In the genomic region with DNA sequence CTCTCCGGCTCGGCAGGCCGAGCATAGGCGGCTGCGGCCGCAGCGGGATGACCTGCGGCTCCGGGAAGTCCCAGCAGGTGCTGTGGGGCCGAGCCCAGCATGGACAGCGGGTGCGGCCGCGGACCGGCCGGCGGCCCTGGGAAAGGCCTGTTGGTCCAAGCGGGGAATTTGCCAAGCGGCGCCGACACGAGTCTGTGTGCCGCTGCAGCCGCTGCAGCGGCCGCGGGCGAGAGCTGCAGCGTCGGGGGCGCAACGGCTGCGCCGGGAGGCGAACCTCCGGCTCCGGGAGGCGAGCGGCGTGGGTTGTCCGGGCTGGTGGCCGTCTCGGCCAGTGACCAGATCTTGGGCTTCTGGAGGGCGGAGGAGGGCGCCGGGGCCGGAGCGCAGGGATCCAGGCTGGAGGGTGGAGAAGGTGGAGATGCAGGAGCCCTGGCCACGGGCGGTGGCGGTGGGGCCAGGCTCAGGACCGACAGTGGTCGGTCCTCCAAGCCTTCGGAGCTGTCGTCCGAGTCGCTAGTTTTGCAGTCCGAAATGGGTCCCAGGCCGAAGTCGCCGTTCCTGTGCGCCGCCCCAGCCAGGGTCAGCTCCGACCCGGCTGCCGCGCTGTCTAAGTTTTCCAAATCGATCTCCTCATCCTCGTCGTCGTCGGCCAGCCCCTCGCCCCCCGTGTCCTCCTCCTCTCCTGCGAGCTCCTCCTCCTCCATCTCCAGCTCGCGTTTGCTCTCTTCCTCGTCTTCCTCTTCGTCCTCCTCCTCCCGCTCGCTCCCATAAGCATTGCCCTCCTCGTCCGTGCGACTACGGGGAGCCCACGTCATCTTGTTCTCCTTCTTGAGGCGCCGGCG, we compare ENCODE assay signal across 8 mouse cellular contexts. TPM values are rescaled to one million over a fixed set of nuclear protein-coding genes. Genes with fewer than 3 reads are reported as not detected.
DNase-seq lines count a peak whose midpoint lies in the region; ATAC-seq lines count a peak whose summit lies in the region.

No protein-coding gene starts in this region.

- peaks cover 11% of the 10 kb centered on the region for H3K4me1 ChIP-seq in embryonic facial prominence, embryonic 11.5 days (ENCODE audit: control insufficient read depth, insufficient read depth, low read length)
- H3K4me1 ChIP-seq in hindbrain, embryonic 12.5 days: peaks cover 61% of the 10 kb centered on the region
- peaks cover 17% of the 10 kb centered on the region; the same call in 1 of the 2 replicates for H3K4me1 ChIP-seq in liver, embryonic 11.5 days (replicated peaks; ENCODE audit: control insufficient read depth, insufficient read depth, low read length)
- H3K4me1 ChIP-seq in neural tube, embryonic 15.5 days: peaks cover 50% of the 10 kb centered on the region

- DNase-seq in cerebellum, adult 8-10 months: peak; percentile 20
- DNase-seq in embryonic facial prominence, embryonic 11.5 days (ENCODE audit: low spot score): peak; percentile 36
- DNase-seq in liver, embryonic 11.5 days (ENCODE audit: low spot score): peak; percentile 44

- WGBS in embryonic facial prominence, embryonic 11.5 days: under 1% methylated on average over 84 of the region's 89 CpGs
- WGBS in hindbrain, embryonic 12.5 days: under 1% methylated on average over 78 of the region's 89 CpGs
- WGBS in liver, embryonic 11.5 days: 2% methylated on average over 84 of the region's 89 CpGs
- WGBS in neural tube, embryonic 15.5 days: under 1% methylated on average over 70 of the region's 89 CpGs

- H3K9me3 ChIP-seq in embryonic facial prominence, embryonic 11.5 days (replicated peaks; ENCODE audit: control insufficient read depth, low read length): no peaks in the 10 kb centered on the region
- no peaks in the 10 kb centered on the region for H3K9me3 ChIP-seq in hindbrain, embryonic 12.5 days (replicated peaks)
- H3K9me3 ChIP-seq in liver, embryonic 11.5 days (ENCODE audit: control insufficient read depth, low read length): no peaks in the 10 kb centered on the region
- no peaks in the 10 kb centered on the region for H3K9me3 ChIP-seq in neural tube, embryonic 15.5 days (replicated peaks)

- peak overlapping the region; percentile 90 for H3K4me2 ChIP-seq in embryonic facial prominence, embryonic 11.5 days (ENCODE audit: low read depth, low read length)
- H3K4me2 ChIP-seq in hindbrain, embryonic 12.5 days (replicated peaks): peak overlapping the region; percentile 62
- peak overlapping the region; percentile 86 for H3K4me2 ChIP-seq in liver, embryonic 11.5 days
- H3K4me2 ChIP-seq in neural tube, embryonic 15.5 days: peak overlapping the region; percentile 83

- H3K36me3 ChIP-seq in embryonic facial prominence, embryonic 11.5 days (replicated peaks; ENCODE audit: control insufficient read depth, insufficient read depth, low read depth, low read length): no peaks in the 10 kb centered on the region; the same call in 1 of the 2 replicates
- no peaks in the 10 kb centered on the region for H3K36me3 ChIP-seq in hindbrain, embryonic 12.5 days
- no peaks in the 10 kb centered on the region for H3K36me3 ChIP-seq in liver, embryonic 11.5 days (ENCODE audit: control insufficient read depth, insufficient read depth, low read length)
- no peaks in the 10 kb centered on the region for H3K36me3 ChIP-seq in neural tube, embryonic 15.5 days

- H3K9ac ChIP-seq in embryonic facial prominence, embryonic 11.5 days (replicated peaks; ENCODE audit: low read length): peak overlapping the region; percentile 91
- peak overlapping the region; percentile 98 for H3K9ac ChIP-seq in hindbrain, embryonic 12.5 days
- no peak overlapping the region for H3K9ac ChIP-seq in liver, embryonic 11.5 days (ENCODE audit: low read depth, low read length)
- peak overlapping the region; percentile 63 for H3K9ac ChIP-seq in neural tube, embryonic 15.5 days (replicated peaks)

- peaks cover 42% of the 10 kb centered on the region for H3K27me3 ChIP-seq in embryonic facial prominence, embryonic 11.5 days (ENCODE audit: control insufficient read depth, insufficient read depth, low read length)
- peaks cover 44% of the 10 kb centered on the region for H3K27me3 ChIP-seq in hindbrain, embryonic 12.5 days
- peaks cover 94% of the 10 kb centered on the region for H3K27me3 ChIP-seq in liver, embryonic 11.5 days (replicated peaks; ENCODE audit: control insufficient read depth, insufficient read depth, low read length)
- H3K27me3 ChIP-seq in neural tube, embryonic 15.5 days (replicated peaks): peaks cover 76% of the 10 kb centered on the region

- peak overlapping the region; percentile 96 for H3K27ac ChIP-seq in embryonic facial prominence, embryonic 11.5 days (replicated peaks; ENCODE audit: low read depth, low read length)
- peak overlapping the region; percentile 96 for H3K27ac ChIP-seq in hindbrain, embryonic 12.5 days
- H3K27ac ChIP-seq in liver, embryonic 11.5 days (ENCODE audit: low read depth, low read length): no peak overlapping the region
- H3K27ac ChIP-seq in neural tube, embryonic 15.5 days (replicated peaks): peak overlapping the region; percentile 79

- no peak for ATAC-seq in cerebellum, adult (ENCODE audit: insufficient number of reproducible peaks, low FRiP score, low TSS enrichment)
- no peak for ATAC-seq in embryonic facial prominence, embryonic 11.5 days (replicated peaks; ENCODE audit: insufficient number of reproducible peaks, low FRiP score, low TSS enrichment, low read depth)
- ATAC-seq in hindbrain, embryonic 12.5 days (ENCODE audit: low FRiP score): no peak
- ATAC-seq in liver, embryonic 11.5 days (replicated peaks; ENCODE audit: low FRiP score): no peak
- no peak for ATAC-seq in neural tube, embryonic 15.5 days (ENCODE audit: low FRiP score)
- no peak for ATAC-seq in monocyte, adult 5-6 weeks (replicated peaks; ENCODE audit: insufficient number of reproducible peaks, low FRiP score, low TSS enrichment, poor library complexity, severe bottlenecking)
- ATAC-seq in CD4-positive, CD25-positive, alpha-beta regulatory T cell, adult 4 months: no peak

- peak overlapping the region; percentile 72 for H3K4me3 ChIP-seq in embryonic facial prominence, embryonic 11.5 days (ENCODE audit: low read depth, low read length)
- peak overlapping the region; percentile 60 for H3K4me3 ChIP-seq in hindbrain, embryonic 12.5 days
- H3K4me3 ChIP-seq in liver, embryonic 11.5 days (ENCODE audit: low read depth, low read length): peak overlapping the region; percentile 54
- peak overlapping the region; percentile 49 for H3K4me3 ChIP-seq in neural tube, embryonic 15.5 days (replicated peaks)

RNA-seq across cellular contexts. Expression of a gene that starts 2.0 kb away (rescaled TPM):
- polyA plus RNA-seq in embryonic facial prominence, embryonic 11.5 days (2014; fragmentation: Nextera tagmentation; extraction: Ambion mirVana): 19.8 and 20.4 TPM in 2 replicates
- polyA plus RNA-seq in hindbrain, embryonic 12.5 days (2016; fragmentation: Nextera tagmentation; extraction: Ambion mirVana): 52.8 and 56.7 TPM in 2 replicates
- polyA plus RNA-seq in liver, embryonic 11.5 days (2014; fragmentation: Nextera tagmentation; extraction: Ambion mirVana): 1.5 and 1.7 TPM in 2 replicates
- 4.0 and 6.3 TPM in 2 replicates for polyA plus RNA-seq in neural tube, embryonic 15.5 days (2015; fragmentation: Nextera tagmentation; extraction: Ambion mirVana)
- total RNA-seq in monocyte, adult 5-6 weeks (2017): not detected in 3 replicates
- polyA plus RNA-seq in CD4-positive, CD25-positive, alpha-beta regulatory T cell, adult 4 months (2017; shearing (Covaris generic)): not detected
